Mouse (Mus musculus): ENCODE data around the gene Gnptab. TPM values are rescaled to one million over a fixed set of nuclear protein-coding genes. Genes with fewer than 3 reads are reported as not detected.

Gene Gnptab
- total and polyA plus RNA-seq, 2 experiments from 2014 or later: 24.0 to 56.0 TPM

- Histone ChIP-seq H3K27me3 (ENCODE audit: insufficient read depth, low read length) (no peaks in the 10 kb centered on the region), H3K4me3 (ENCODE audit: low read depth, low read length) (no peak overlapping the region), H3K9me3 (ENCODE audit: low read length) (no peaks in the 10 kb centered on the region), H3K4me1 (ENCODE audit: insufficient read depth, low read length) (no peaks in the 10 kb centered on the region), H3K36me3 (ENCODE audit: insufficient read depth, low read length) (no peaks in the 10 kb centered on the region), H3K9ac (replicated peaks; ENCODE audit: low read length, poor library complexity, severe bottlenecking) (no peak overlapping the region), H3K27ac (ENCODE audit: low read depth, low read length) (no peak overlapping the region), H3K4me2 (ENCODE audit: low read depth, low read length, poor library complexity, severe bottlenecking) (no peak overlapping the region)
- TF ChIP-seq CTCF (IDR thresholded peaks at IDR 0.05): no peak
- WGBS: 77% methylated on average over 12 of the region's 12 CpGs
- ATAC-seq (ENCODE audit: low FRiP score): no peak
- no peak for DNase-seq (ENCODE audit: low spot score)
Observed at GRCm38 (mm10) chr10:88346454-88347245, 32.3 kb upstream of the Gnptab start.

GRCm38 (mm10) chr10:88349800-88350199 is 29.1 kb upstream of the Gnptab start:
- DNase-seq (ENCODE audit: low spot score) (no peak), ATAC-seq (ENCODE audit: low FRiP score) (no peak)
- 16% methylated on average over 8 of the region's 8 CpGs for WGBS
- no peaks in the 10 kb centered on the region for H3K4me1 ChIP-seq (ENCODE audit: insufficient read depth, low read length)
- H3K9me3 ChIP-seq (ENCODE audit: low read length): no peaks in the 10 kb centered on the region
- no peak overlapping the region for H3K27ac ChIP-seq (ENCODE audit: low read depth, low read length)
- H3K4me3 ChIP-seq (ENCODE audit: low read depth, low read length): no peak overlapping the region
- no peak for TF ChIP-seq CTCF (IDR thresholded peaks at IDR 0.05)
- no peaks in the 10 kb centered on the region for H3K36me3 ChIP-seq (ENCODE audit: insufficient read depth, low read length)
- no peak overlapping the region for H3K4me2 ChIP-seq (ENCODE audit: low read depth, low read length, poor library complexity, severe bottlenecking)
- H3K9ac ChIP-seq (replicated peaks; ENCODE audit: low read length, poor library complexity, severe bottlenecking): no peak overlapping the region
- H3K27me3 ChIP-seq (ENCODE audit: insufficient read depth, low read length): no peaks in the 10 kb centered on the region

GRCm38 (mm10) chr10:88350687-88351086 is 28.2 kb upstream of the Gnptab start:
- no peaks in the 10 kb centered on the region for H3K4me1 ChIP-seq (ENCODE audit: insufficient read depth, low read length)
- H3K36me3 ChIP-seq (ENCODE audit: insufficient read depth, low read length): no peaks in the 10 kb centered on the region
- no peak for ATAC-seq (ENCODE audit: low FRiP score)
- no peak overlapping the region for H3K27ac ChIP-seq (ENCODE audit: low read depth, low read length)
- no peak overlapping the region for H3K4me3 ChIP-seq (ENCODE audit: low read depth, low read length)
- no peak for TF ChIP-seq CTCF (IDR thresholded peaks at IDR 0.05)
- no peak for DNase-seq (ENCODE audit: low spot score)
- H3K4me2 ChIP-seq (ENCODE audit: low read depth, low read length, poor library complexity, severe bottlenecking): no peak overlapping the region
- H3K9me3 ChIP-seq (ENCODE audit: low read length): no peaks in the 10 kb centered on the region
- no peaks in the 10 kb centered on the region for H3K27me3 ChIP-seq (ENCODE audit: insufficient read depth, low read length)
- H3K9ac ChIP-seq (replicated peaks; ENCODE audit: low read length, poor library complexity, severe bottlenecking): no peak overlapping the region
- 70% methylated on average over 2 of the region's 2 CpGs for WGBS

- Histone ChIP-seq H3K9ac (replicated peaks; ENCODE audit: low read length, poor library complexity, severe bottlenecking) (no peak overlapping the region), H3K27ac (ENCODE audit: low read depth, low read length) (no peak overlapping the region), H3K27me3 (ENCODE audit: insufficient read depth, low read length) (peaks cover under 1% of the 10 kb centered on the region; the same call in 1 of the 2 replicates), H3K9me3 (ENCODE audit: low read length) (no peaks in the 10 kb centered on the region), H3K4me3 (ENCODE audit: low read depth, low read length) (no peak overlapping the region), H3K4me2 (ENCODE audit: low read depth, low read length, poor library complexity, severe bottlenecking) (no peak overlapping the region), H3K4me1 (ENCODE audit: insufficient read depth, low read length) (no peaks in the 10 kb centered on the region), H3K36me3 (ENCODE audit: insufficient read depth, low read length) (no peaks in the 10 kb centered on the region)
- no peak for TF ChIP-seq CTCF (IDR thresholded peaks at IDR 0.05)
- 53% methylated on average over 5 of the region's 5 CpGs for WGBS
- DNase-seq (ENCODE audit: low spot score) (no peak), ATAC-seq (ENCODE audit: low FRiP score) (no peak)
Observed at GRCm38 (mm10) chr10:88351411-88352103, 27.4 kb upstream of the Gnptab start.

- WGBS: 91% methylated on average over 2 of the region's 2 CpGs
- peaks cover 3% of the 10 kb centered on the region; the same call in 1 of the 2 replicates for H3K4me1 ChIP-seq (ENCODE audit: insufficient read depth, low read length)
- no peak for TF ChIP-seq CTCF (IDR thresholded peaks at IDR 0.05)
- H3K27ac ChIP-seq (ENCODE audit: low read depth, low read length): no peak overlapping the region
- no peaks in the 10 kb centered on the region for H3K9me3 ChIP-seq (ENCODE audit: low read length)
- H3K27me3 ChIP-seq (ENCODE audit: insufficient read depth, low read length): peaks cover 4% of the 10 kb centered on the region; the same call in 1 of the 2 replicates
- H3K4me2 ChIP-seq (ENCODE audit: low read depth, low read length, poor library complexity, severe bottlenecking): no peak overlapping the region
- DNase-seq (ENCODE audit: low spot score): no peak
- H3K9ac ChIP-seq (replicated peaks; ENCODE audit: low read length, poor library complexity, severe bottlenecking): no peak overlapping the region
- no peaks in the 10 kb centered on the region for H3K36me3 ChIP-seq (ENCODE audit: insufficient read depth, low read length)
- ATAC-seq (ENCODE audit: low FRiP score): no peak
- no peak overlapping the region for H3K4me3 ChIP-seq (ENCODE audit: low read depth, low read length)
Observed at GRCm38 (mm10) chr10:88352549-88352948, 26.4 kb upstream of the Gnptab start.

GRCm38 (mm10) chr10:88354599-88354998 is 24.3 kb upstream of the Gnptab start:
- Histone ChIP-seq H3K4me3 (ENCODE audit: low read depth, low read length) (no peak overlapping the region), H3K9me3 (ENCODE audit: low read length) (no peaks in the 10 kb centered on the region), H3K4me2 (ENCODE audit: low read depth, low read length, poor library complexity, severe bottlenecking) (no peak overlapping the region), H3K27ac (ENCODE audit: low read depth, low read length) (no peak overlapping the region), H3K36me3 (ENCODE audit: insufficient read depth, low read length) (no peaks in the 10 kb centered on the region), H3K9ac (replicated peaks; ENCODE audit: low read length, poor library complexity, severe bottlenecking) (no peak overlapping the region), H3K4me1 (ENCODE audit: insufficient read depth, low read length) (peaks cover 3% of the 10 kb centered on the region; the same call in 1 of the 2 replicates), H3K27me3 (ENCODE audit: insufficient read depth, low read length) (peaks cover 4% of the 10 kb centered on the region; the same call in 1 of the 2 replicates)
- ATAC-seq (ENCODE audit: low FRiP score) (no peak), DNase-seq (ENCODE audit: low spot score) (no peak)
- 87% methylated on average over 5 of the region's 5 CpGs for WGBS
- TF ChIP-seq CTCF (IDR thresholded peaks at IDR 0.05): no peak

All from midbrain, postnatal 0 days (tissue).